Mouse (Mus musculus) stomach, postnatal 0 days (tissue): Measurements from ENCODE around the gene Naglu.

Experiments used
- CTCF ChIP-seq: IDR thresholded peaks from 2 replicates; pipeline ENCODE4 v1.5.1; 2016; ENCODE audit warnings: antibody characterized with exemption, low read depth, mild to moderate bottlenecking, moderate library complexity
- EP300 ChIP-seq: optimal IDR thresholded peaks from 2 replicates; pipeline ENCODE3; 2016; ENCODE audit warnings: antibody characterized with exemption

DNA sequence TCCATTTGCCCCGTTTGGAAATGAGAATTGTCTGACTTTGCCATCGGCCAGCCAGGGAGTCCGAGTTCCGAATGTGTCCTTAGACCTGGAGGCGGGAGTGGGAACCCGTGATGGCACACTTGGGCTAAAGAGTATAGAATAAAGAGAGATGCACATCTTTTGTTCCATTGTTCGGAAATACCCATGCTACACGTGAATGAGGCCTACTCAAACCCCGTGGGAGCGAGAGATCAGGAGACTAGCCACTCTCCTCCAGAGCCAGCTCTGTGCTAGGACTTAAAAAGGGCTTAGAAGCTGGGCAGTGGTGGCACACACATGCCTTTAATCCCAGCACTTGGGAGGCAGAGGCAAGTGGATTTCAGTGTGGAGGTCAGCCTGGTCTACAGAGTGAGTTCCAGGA is 10.3 kb upstream of the Naglu start:
- TF ChIP-seq CTCF (no peak), EP300 (no peak)
